Mouse (Mus musculus) midbrain, embryonic 11.5 days (tissue): ENCODE data around the gene Ptgr1. TPM values are rescaled to one million over a fixed set of nuclear protein-coding genes. Genes with fewer than 3 reads are reported as not detected.

ENCODE experiments used
- ATAC-seq: fragments of 200-750 bp; cut with Nextera tagmentation; 2 replicates; pipeline ENCODE4 v1.8.0; 2017; ENCODE audit warnings: moderate TSS enrichment, moderate library complexity; ENCODE audit not compliant: low FRiP score
- DNase-seq: peaks from one replicate; pipeline ENCODE4 v3.0.0; 2015; ENCODE audit warnings: low spot score; ENCODE audit errors: missing footprints
- H3K27ac ChIP-seq: fragments of 300-500 bp; sonication (generic); 2 replicates; pipeline ENCODE4 v1.5.1; 2014; ENCODE audit warnings: low read depth, low read length
- H3K27me3 ChIP-seq: fragments of 300-500 bp; sonication (generic); 2 replicates; pipeline ENCODE4 v1.6.1; 2014; ENCODE audit warnings: mild to moderate bottlenecking, low read length, moderate library complexity, mixed read lengths; ENCODE audit not compliant: control insufficient read depth, insufficient read depth
- H3K36me3 ChIP-seq: fragments of 300-500 bp; sonication (generic); 2 replicates; pipeline ENCODE4 v1.6.1; 2014; ENCODE audit warnings: mild to moderate bottlenecking, low read length, moderate library complexity, mixed read lengths; ENCODE audit not compliant: control insufficient read depth, insufficient read depth
- H3K4me1 ChIP-seq: fragments of 300-500 bp; sonication (generic); 2 replicates; pipeline ENCODE4 v1.6.1; 2014; ENCODE audit warnings: low read length; ENCODE audit not compliant: control insufficient read depth, insufficient read depth
- H3K4me2 ChIP-seq: fragments of 300-500 bp; sonication (generic); 2 replicates; pipeline ENCODE4 v1.6.1; 2014; ENCODE audit warnings: mild to moderate bottlenecking, moderate library complexity
- H3K4me3 ChIP-seq: fragments of 300-500 bp; sonication (generic); 2 replicates; pipeline ENCODE4 v1.5.1; 2014; ENCODE audit warnings: low read depth, low read length
- H3K9ac ChIP-seq: fragments of 300-500 bp; sonication (generic); 2 replicates; pipeline ENCODE4 v1.6.1; 2014; ENCODE audit warnings: low read length
- H3K9me3 ChIP-seq: fragments of 300-500 bp; sonication (generic); 2 replicates; pipeline ENCODE4 v1.6.1; 2016; ENCODE audit warnings: low read length; ENCODE audit not compliant: control insufficient read depth
- WGBS: fragments of 180-500 bp; shearing (Covaris S2); extraction: QIAGEN DNeasy Blood & Tissue Kit; methylation state at CpG from one replicate; pipeline ENCODE4 v1.1.7; 2014; 5-methylcytosine and 5-hydroxymethylcytosine counted together
- polyA plus RNA-seq: library from polyadenylated mRNA; unstranded; fragments of >200 nt; fragmentation: Nextera tagmentation; extraction: Ambion mirVana; gene quantifications from 2 replicates; pipeline ENCODE4 v1.2.1, GENCODE M21; 2014

Ptgr1 gene
- polyA plus RNA-seq, 1 experiment from 2014 or later: 16.2 TPM

GRCm38 (mm10) chr4:58975711-58976110 is 11.2 kb downstream of the Ptgr1 start:
- H3K36me3 ChIP-seq: no peaks in the 10 kb centered on the region
- no peak overlapping the region for H3K4me3 ChIP-seq
- no peaks in the 10 kb centered on the region for H3K27me3 ChIP-seq
- no peaks in the 10 kb centered on the region for H3K4me1 ChIP-seq
- no peaks in the 10 kb centered on the region for H3K9me3 ChIP-seq
- H3K4me2 ChIP-seq: no peak overlapping the region
- DNase-seq: no peak
- H3K9ac ChIP-seq: no peak overlapping the region
- ATAC-seq: no peak
- WGBS: 75% methylated on average over 5 of the region's 5 CpGs
- H3K27ac ChIP-seq: no peak overlapping the region

GRCm38 (mm10) chr4:58970678-58971077 is 16.2 kb downstream of the Ptgr1 start:
- DNase-seq: peak; percentile 41
- H3K4me1 ChIP-seq: no peaks in the 10 kb centered on the region
- no peak overlapping the region for H3K27ac ChIP-seq
- H3K9ac ChIP-seq: no peak overlapping the region
- no peaks in the 10 kb centered on the region for H3K27me3 ChIP-seq
- H3K4me2 ChIP-seq: no peak overlapping the region
- ATAC-seq: no peak
- H3K4me3 ChIP-seq: no peak overlapping the region
- H3K9me3 ChIP-seq: no peaks in the 10 kb centered on the region
- WGBS: 91% methylated on average over 4 of the region's 4 CpGs
- H3K36me3 ChIP-seq: no peaks in the 10 kb centered on the region

- DNase-seq (no peak), ATAC-seq (no peak)
- Histone ChIP-seq H3K36me3 (no peaks in the 10 kb centered on the region), H3K4me3 (no peak overlapping the region), H3K27ac (no peak overlapping the region), H3K9me3 (no peaks in the 10 kb centered on the region), H3K4me2 (no peak overlapping the region), H3K4me1 (no peaks in the 10 kb centered on the region), H3K27me3 (no peaks in the 10 kb centered on the region), H3K9ac (no peak overlapping the region)
- 94% methylated on average over 1 of the region's 1 CpGs for WGBS
Measured at GRCm38 (mm10) chr4:58965136-58965535, 21.8 kb downstream of the Ptgr1 start.

GRCm38 (mm10) chr4:58963271-58963670 is 23.6 kb downstream of the Ptgr1 start:
- ATAC-seq: no peak
- H3K36me3 ChIP-seq: no peaks in the 10 kb centered on the region

GRCm38 (mm10) chr4:58961719-58962118 is 25.2 kb downstream of the Ptgr1 start:
- WGBS: 95% methylated on average over 15 of the region's 15 CpGs
- Histone ChIP-seq H3K9ac (no peak overlapping the region), H3K4me3 (no peak overlapping the region), H3K36me3 (no peaks in the 10 kb centered on the region), H3K4me1 (no peaks in the 10 kb centered on the region), H3K4me2 (no peak overlapping the region), H3K9me3 (no peaks in the 10 kb centered on the region), H3K27me3 (no peaks in the 10 kb centered on the region), H3K27ac (no peak overlapping the region)
- no peak for ATAC-seq
- DNase-seq: no peak

More at GRCm38 (mm10) chr4:58963271-58963670, 23.6 kb downstream of the Ptgr1 start:
- DNase-seq: peak; percentile 75
- Histone ChIP-seq H3K4me2 (no peak overlapping the region), H3K9ac (no peak overlapping the region), H3K27ac (no peak overlapping the region), H3K4me3 (no peak overlapping the region), H3K9me3 (no peaks in the 10 kb centered on the region), H3K4me1 (no peaks in the 10 kb centered on the region), H3K27me3 (no peaks in the 10 kb centered on the region)
- WGBS: 88% methylated on average over 4 of the region's 4 CpGs

GRCm38 (mm10) chr4:58952630-58953029 is 34.3 kb downstream of the Ptgr1 start:
- Histone ChIP-seq H3K27me3 (no peaks in the 10 kb centered on the region), H3K4me3 (no peak overlapping the region), H3K4me2 (no peak overlapping the region), H3K4me1 (no peaks in the 10 kb centered on the region), H3K36me3 (no peaks in the 10 kb centered on the region), H3K9me3 (no peaks in the 10 kb centered on the region), H3K27ac (no peak overlapping the region), H3K9ac (no peak overlapping the region)
- ATAC-seq: no peak
- DNase-seq: no peak
- WGBS: 91% methylated on average over 11 of the region's 11 CpGs

GRCm38 (mm10) chr4:58948391-58948790 is 38.5 kb downstream of the Ptgr1 start:
- 79% methylated on average over 4 of the region's 4 CpGs for WGBS

GRCm38 (mm10) chr4:58944695-58945094 is 42.2 kb downstream of the Ptgr1 start:
- H3K27ac ChIP-seq: no peak overlapping the region
- no peak for DNase-seq
- no peaks in the 10 kb centered on the region for H3K9me3 ChIP-seq
- H3K4me2 ChIP-seq: no peak overlapping the region; the same call in 1 of the 2 replicates
- no peaks in the 10 kb centered on the region for H3K36me3 ChIP-seq
- H3K27me3 ChIP-seq: peaks cover 3% of the 10 kb centered on the region
- no peak for ATAC-seq
- peaks cover 5% of the 10 kb centered on the region; the same call in 1 of the 2 replicates for H3K4me1 ChIP-seq
- 72% methylated on average over 5 of the region's 5 CpGs for WGBS
- no peak overlapping the region for H3K9ac ChIP-seq
- no peak overlapping the region for H3K4me3 ChIP-seq

More at GRCm38 (mm10) chr4:58948391-58948790, 38.5 kb downstream of the Ptgr1 start:
- no peaks in the 10 kb centered on the region for H3K9me3 ChIP-seq
- peaks cover 3% of the 10 kb centered on the region for H3K27me3 ChIP-seq
- H3K36me3 ChIP-seq: no peaks in the 10 kb centered on the region
- no peak overlapping the region for H3K9ac ChIP-seq
- peaks cover 2% of the 10 kb centered on the region; the same call in 1 of the 2 replicates for H3K4me1 ChIP-seq
- ATAC-seq (no peak), DNase-seq (no peak)
- no peak overlapping the region for H3K4me3 ChIP-seq
- no peak overlapping the region for H3K27ac ChIP-seq
- H3K4me2 ChIP-seq: no peak overlapping the region

- WGBS: 28% methylated on average over 6 of the region's 6 CpGs
- DNase-seq: no peak
- no peaks in the 10 kb centered on the region for H3K36me3 ChIP-seq
- H3K9ac ChIP-seq: 0 out of 2 replicates have a peak overlapping the region, but pooled peaks have one; percentile 3
- H3K4me1 ChIP-seq: peaks cover 5% of the 10 kb centered on the region; the same call in 1 of the 2 replicates
- no peak overlapping the region for H3K27ac ChIP-seq
- peak; percentile 22; the same call in 1 of the 2 replicates for ATAC-seq
- no peaks in the 10 kb centered on the region for H3K9me3 ChIP-seq
- peak overlapping the region; percentile 60 for H3K4me3 ChIP-seq
- peaks cover 3% of the 10 kb centered on the region for H3K27me3 ChIP-seq
- peak overlapping the region; percentile 61 for H3K4me2 ChIP-seq
Measured at GRCm38 (mm10) chr4:58944206-58944553, 42.7 kb downstream of the Ptgr1 start.
